Mouse (Mus musculus) pancreas, adult 10 weeks (tissue): ENCODE results near the gene Inava. TPM values are rescaled to one million over a fixed set of nuclear protein-coding genes. Genes with fewer than 3 reads are reported as not detected.

Experiments
- polyA plus RNA-seq: library from polyadenylated mRNA; stranded (reverse); fragments of 350-450 nt; fragmentation: Illumina TruSeq; extraction: RNeasy Lipid Tissue Mini Kit (QIAGEN cat#74804); gene quantifications from one replicate; pipeline ENCODE4 v1.2.3, GENCODE M21; 2015; ENCODE audit warnings: low read depth, low replicate concordance; ENCODE audit not compliant: insufficient read depth

Inava gene
- 2.9 TPM for polyA plus RNA-seq

DNA sequence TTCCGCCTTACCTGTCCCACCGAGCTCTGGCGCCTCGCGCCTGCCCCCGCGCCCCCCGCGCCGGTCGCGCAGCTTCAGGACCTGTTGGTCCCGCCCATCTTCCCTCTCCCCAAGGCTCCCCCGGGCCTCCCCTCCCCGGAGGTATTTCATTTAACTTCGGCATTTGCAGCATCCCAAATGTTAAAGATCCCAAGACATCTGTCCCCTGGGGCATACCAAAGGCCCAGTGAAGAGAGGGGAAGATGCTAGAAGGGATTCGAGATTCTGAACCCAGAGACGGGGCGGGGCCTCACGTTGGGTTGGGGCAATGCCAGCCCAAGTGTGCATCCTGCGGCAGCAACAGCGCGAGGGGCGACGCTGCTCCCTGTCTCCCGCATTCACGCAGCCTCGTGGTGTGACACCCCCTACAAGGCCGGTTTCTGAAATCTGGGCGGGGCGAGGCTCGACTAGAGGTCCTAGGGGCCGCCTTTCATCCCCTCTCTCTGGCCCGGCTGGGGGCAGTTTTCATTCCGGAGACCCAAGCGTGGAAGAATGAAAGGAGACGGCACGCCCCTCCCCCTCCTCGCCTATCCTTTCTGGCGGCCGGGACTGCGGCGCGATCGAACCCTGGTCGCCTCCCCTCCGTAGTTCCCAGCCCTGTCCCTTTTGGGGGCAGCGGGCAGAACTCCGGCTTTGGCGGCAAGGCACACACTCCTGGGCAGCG is at the start of gene Inava:
Gene Inava (minus strand): TSS at position 373 of the 703 bp plus-strand sequence.

DNA sequence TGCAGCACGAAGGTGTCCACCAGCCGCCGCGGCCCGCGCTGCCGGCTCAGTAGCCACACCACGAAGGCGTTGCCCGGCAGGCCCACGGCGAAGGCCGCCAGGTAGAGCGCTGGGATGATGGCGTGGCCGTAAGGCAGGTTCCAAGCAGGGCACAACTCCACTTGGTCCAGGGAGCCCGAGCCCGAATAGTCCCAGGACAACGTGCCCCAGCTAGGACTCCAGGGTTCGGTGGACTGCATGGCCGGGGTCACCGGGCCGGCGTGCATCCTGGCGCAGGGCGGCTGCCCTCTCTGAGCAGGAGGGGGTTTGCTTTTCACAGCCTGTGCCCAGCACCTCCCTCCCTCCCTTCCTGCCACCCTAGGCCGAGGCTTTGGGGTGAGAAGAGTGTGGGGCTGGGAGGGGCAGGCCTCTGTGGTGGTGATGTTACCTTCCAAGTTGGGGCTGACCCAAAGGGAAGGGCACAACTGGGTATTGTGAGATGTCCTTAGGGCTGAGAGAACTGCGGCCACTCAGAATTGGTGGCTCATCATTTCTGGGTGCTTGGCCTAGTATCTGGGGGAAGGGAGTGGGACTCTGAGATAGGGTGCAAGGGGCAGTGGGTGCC is 26.7 kb upstream of the Inava start, which contains the start of gene Gpr25:
Gene Gpr25 (minus strand): TSS at position 239 of the 604 bp plus-strand sequence.

DNA sequence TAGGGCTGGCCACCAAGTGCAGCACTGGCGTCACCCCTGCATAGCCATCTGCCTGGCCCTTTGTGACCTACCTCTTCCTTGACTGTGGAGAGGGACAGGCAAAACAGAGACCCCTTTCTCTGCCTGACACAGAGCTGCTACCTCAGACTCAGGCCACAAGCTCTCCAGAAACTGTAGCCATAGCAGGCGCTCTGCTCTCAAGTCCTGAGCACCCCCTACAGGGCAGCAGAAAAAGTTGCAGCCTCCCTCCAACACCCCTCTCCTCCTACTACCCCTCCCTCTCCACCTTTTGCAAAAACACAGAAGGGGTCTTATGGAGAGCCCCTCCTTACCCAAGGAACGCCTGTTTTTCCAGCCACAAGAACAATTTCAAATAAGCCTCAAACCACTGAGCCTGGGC is 21.3 kb downstream of the Inava start, which contains the start of gene Mroh3:
Gene Mroh3 (minus strand): TSS at position 26 of the 400 bp plus-strand sequence.

Other genes with a start within 250 kb of the Inava start
- not detected for gene Igfn1, start 227.9 kb downstream of the Inava start, polyA plus RNA-seq
- 10.8 TPM for gene Tmem9, start 226.1 kb downstream of the Inava start, polyA plus RNA-seq
- not detected for gene Ascl5, start 183.5 kb downstream of the Inava start, polyA plus RNA-seq
- gene Cacna1s, start 181.5 kb downstream of the Inava start, polyA plus RNA-seq = not detected
- 0.61 TPM for gene Kif21b, start 102.9 kb downstream of the Inava start, polyA plus RNA-seq
- not detected for gene Mroh3, start 21.4 kb downstream of the Inava start, polyA plus RNA-seq
- gene Gpr25, start 26.6 kb upstream of the Inava start, polyA plus RNA-seq = not detected
- gene Camsap2, start 111.8 kb upstream of the Inava start, polyA plus RNA-seq = 4.8 TPM
- 1.1 TPM for gene Ddx59, start 181.0 kb upstream of the Inava start, polyA plus RNA-seq
- not detected for gene Kif14, start 232.1 kb upstream of the Inava start, polyA plus RNA-seq